Mouse (Mus musculus): ENCODE data around the gene 1810010D01Rik.

The 1810010D01Rik gene

GRCm38 (mm10) chr7:145173116-145173515, 34.8 kb downstream of the 1810010D01Rik start:
- Histone ChIP-seq H3K27me3 (ENCODE audit: control insufficient read depth, insufficient read depth, low read length, poor library complexity, severe bottlenecking) (no peaks in the 10 kb centered on the region), H3K36me3 (ENCODE audit: control insufficient read depth, insufficient read depth, low read length, poor library complexity, severe bottlenecking) (no peaks in the 10 kb centered on the region)
- no peak for DNase-seq (ENCODE audit: low read depth, low spot score)

- no peak for DNase-seq (ENCODE audit: low read depth, low spot score)
- Histone ChIP-seq H3K27me3 (ENCODE audit: control insufficient read depth, insufficient read depth, low read length, poor library complexity, severe bottlenecking) (no peaks in the 10 kb centered on the region), H3K36me3 (ENCODE audit: control insufficient read depth, insufficient read depth, low read length, poor library complexity, severe bottlenecking) (no peaks in the 10 kb centered on the region)
These were observed 38.2 kb downstream of the 1810010D01Rik start for GRCm38 (mm10) chr7:145169703-145170102.

- DNase-seq (ENCODE audit: low read depth, low spot score), result no peak
- Histone ChIP-seq H3K27me3 (ENCODE audit: control insufficient read depth, insufficient read depth, low read length, poor library complexity, severe bottlenecking) (no peaks in the 10 kb centered on the region), H3K36me3 (ENCODE audit: control insufficient read depth, insufficient read depth, low read length, poor library complexity, severe bottlenecking) (no peaks in the 10 kb centered on the region)
These were observed 48.4 kb downstream of the 1810010D01Rik start for GRCm38 (mm10) chr7:145159283-145160240.
